Mouse (Mus musculus): ENCODE data around the gene Eef2k.
A peak's percentile ranks its signal among the peaks of the same experiment; 100 is the strongest.
"Not testable (repeated sequence)": the region's sequence is repeated elsewhere in the genome, so short reads cannot be mapped to it uniquely, and the experiment has no call there.

Eef2k gene

DNA sequence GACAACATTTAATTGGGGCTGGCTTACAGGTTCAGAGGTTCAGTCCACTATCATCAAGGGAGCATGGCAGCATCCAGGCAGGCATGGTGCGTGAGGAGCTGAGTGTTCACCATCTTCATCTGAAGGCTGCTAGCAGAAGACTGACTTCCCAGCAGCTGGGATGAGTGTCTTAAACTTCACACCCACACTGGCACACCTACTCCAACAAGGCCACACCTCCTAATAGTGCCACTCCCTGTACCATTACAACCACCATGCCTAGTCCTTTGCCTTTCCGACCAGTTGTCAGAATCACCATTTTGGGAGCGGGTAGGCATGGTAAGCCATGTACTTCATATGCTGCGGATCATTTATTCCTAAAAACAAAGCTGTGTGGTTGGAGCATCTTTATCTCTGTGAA is 38.1 kb downstream of the Eef2k start:
- no peak for DNase-seq (ENCODE audit: low spot score)

DNA sequence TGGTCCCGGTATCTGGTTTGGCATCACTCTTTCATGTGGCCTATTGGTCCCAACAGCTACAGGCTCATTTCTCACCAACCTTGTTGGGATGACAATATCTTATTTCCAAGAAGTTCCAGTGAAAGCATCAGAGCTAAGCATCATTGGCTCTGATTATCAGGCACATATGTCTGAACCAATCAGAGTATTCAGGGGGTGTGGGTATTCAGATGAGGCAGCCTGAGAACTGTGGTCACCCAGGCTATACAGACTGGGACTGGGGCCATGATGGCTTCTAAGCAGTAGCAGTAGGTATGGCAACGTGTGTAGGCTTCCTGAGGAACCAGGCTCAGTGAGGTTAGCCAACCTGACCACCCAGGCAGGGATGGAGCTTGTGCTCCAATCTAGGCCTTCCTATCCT is 38.8 kb downstream of the Eef2k start:
- no peak for DNase-seq (ENCODE audit: low spot score)

DNA sequence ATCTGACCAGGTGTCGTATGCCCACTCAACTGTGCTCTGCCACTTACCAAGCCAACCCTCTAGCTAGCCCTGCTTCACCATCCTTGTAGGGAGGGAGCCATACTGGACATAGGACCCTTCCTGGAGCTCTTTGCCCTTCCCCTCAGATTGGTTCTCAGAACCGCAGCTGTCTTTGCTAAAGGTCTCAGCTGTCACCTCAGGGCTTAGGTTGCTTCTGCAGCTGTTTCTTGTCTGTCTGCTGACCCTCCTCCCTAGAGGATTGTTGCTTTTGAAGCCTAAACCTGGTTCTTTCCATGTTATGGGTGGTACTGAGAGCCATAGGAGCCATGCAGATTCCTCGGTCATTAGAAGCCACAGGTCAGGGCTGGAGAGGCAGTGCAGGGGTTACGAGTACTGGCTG is 40.0 kb downstream of the Eef2k start:
- DNase-seq (ENCODE audit: low spot score): no peak

DNA sequence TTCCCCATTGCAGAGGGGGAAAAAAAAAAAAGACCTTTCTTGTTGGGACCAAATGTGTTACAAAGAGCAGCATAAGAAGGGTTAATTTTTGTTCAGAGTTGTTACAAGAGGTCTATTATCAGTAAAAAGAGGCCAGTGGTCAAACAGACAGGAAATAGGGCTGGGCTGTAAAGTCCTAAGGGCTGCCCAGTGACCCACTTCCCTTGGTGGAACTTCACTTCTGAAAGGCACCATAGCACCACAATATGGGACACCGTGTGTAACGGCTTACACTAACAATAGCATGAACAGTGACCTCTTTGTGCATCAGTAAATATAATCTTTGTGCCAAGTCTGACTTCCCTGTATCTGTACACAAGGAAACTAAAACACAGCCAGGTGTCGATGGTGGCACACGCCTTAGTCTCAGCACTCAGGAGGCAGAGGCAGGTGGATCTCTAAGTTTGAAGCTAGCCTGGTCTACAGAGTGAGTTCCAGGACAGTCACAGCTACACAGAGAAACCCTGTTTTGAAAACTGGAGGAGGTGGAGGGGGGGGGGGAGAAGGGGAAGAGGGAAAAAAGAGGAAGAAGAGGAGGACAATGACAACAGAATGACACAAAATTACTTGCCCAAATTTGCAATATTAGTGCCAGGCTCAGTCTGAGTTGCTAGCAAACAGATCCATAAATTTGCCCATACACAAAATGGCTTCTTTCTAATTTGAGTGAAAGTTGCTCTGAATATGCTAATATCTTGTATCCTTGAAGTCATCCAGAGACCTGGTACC is 41.1 kb downstream of the Eef2k start:
- DNase-seq (ENCODE audit: low spot score): no peak

DNA sequence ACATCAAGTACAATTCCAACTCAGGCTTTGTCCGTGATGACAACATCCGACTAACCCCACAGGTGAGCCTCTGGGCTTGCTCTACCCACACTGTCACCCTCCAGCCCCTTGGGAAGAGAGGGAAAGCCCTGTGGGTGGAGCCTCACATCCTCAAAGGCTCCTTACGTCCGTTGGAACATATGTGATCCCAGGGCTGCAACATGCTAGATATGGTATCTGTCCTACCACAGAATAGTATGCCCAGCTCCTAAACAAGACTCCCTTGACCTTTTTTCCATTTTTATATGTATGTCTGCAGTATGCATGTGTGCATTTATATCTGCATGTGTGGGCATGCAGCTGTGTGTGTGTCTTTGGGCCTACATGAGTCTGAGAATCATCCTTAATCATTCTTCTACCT is 42.1 kb downstream of the Eef2k start:
- no peak for DNase-seq (ENCODE audit: low spot score)

DNA sequence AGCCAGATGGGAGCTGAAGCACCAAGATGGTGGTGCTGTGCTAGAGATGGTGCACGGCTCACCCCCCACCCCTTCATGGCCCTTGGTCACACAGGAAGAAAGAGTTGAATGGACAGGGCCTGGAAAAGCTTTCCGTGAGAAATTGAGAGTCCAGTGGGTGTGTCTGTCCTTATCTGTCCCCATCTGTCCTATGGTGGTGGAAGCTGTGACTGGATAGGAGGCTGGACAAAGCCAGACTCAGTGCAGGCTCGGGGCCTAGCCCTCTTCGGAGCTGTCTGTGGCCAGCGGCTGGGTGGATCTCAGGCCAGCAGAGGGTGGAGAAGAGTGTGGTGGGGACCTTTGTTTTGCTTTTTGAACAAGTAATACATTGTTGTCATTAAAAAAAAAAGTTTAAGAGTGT is 50.5 kb downstream of the Eef2k start:
- DNase-seq (ENCODE audit: low spot score): no peak

DNA sequence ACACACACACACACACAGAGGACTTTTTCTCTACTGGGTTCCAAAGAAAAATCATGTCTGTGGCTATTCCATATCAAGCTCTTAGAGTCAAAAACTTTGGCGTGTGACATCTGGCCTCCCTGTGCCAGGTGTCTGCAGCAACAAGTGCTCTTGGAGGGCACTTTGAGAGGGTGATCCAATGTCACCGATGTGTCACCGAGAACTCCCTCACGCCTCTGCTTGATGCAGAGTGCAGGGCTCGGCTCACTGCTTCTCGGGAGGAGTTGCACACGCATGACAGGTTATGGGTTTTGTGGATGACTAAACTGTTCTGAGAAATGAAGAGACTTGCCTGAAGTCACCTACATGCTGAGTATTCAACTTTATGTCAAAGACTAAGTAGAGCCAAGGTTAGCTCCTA is 54.4 kb downstream of the Eef2k start:
- no peak for DNase-seq (ENCODE audit: low spot score)

DNA sequence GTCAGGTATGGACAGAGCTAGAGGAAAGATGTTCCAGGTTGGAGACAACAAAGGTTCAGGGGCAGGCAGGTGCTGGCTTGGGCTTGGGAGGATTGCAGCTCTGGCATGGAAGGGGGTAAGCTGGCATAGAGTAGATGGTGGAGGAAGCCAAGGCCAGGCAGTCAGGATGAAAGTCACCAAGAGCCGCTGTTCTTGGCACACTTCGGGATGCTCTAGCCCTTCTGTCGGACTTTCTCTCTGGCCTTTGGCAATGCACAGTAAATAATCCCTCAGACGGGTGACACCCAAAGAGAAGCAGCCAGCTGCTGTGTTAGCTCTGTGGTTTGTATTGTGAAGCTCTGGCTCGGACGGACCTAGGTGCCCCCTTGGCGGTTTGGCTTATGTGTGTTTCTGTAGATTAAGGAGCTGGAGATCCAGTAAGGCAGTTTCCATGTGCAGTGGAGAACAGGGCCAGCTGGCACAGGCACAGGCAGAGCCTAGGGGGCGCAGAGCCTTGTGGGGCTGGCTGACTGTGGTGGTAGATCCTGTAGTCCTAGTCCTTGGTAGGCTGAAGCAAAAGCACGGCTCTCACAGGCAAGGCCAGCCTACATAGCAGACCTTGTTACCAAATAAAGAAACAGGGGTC is 55.2 kb downstream of the Eef2k start:
- DNase-seq (ENCODE audit: low spot score): no peak

DNA sequence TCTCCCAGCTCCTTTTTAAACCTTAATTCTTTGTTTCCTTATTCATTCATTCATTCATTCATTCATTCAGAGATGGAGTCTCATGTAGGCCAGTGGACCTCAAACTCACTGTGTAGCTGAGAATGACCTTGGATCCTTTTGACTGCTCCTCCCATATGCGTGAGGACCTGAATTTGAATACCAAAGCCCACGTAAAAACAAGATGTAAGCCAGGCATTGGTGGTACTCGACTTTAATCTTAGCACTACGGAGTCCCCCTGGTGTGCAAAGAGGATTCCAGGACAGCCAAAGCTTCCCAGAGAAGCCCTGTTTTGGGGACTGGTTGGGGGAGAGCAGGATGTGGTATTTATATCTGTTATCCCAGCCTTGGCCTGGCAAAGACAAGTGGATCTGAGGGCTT is 57.6 kb downstream of the Eef2k start:
- DNase-seq (ENCODE audit: low spot score): no peak

DNA sequence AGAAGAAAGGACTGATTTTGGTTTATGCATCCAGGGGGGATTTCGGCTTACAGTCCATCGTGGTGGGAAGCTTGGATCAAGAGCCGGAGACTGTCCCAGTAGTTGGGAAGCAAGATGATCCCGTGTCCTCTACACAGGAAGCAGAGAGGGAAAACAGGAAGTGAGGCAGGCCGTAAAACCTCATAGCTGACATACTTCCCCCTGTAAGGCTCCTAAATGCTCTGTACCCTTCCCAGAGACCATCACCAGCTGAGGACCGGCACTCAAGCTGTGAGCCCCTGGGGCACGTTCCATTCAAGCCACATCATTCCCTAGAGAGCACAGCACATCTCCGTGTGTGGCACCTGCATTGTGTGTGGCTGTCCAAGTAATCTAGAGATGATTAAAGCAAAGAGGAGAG is 59.1 kb downstream of the Eef2k start:
- DNase-seq (ENCODE audit: low spot score): no peak

DNA sequence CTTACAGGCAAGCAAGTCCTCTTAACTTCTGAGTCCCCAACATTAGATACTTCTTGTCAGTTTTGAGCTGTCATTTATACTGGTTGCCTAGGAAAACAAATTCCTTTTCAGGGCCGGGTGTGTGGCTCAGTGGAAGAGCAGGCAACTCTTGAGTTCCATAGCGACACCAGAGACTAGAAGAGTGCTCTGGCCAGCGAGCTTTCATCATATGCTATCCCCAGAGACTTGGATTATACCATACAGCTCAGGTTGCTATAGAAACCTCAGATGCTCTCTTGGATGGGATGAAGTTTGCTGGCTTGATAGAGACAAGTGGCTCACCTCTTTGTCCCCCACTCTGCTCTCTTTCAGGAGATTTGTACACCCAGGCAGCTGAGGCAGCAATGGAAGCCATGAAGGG is 60.3 kb downstream of the Eef2k start:
- no peak for DNase-seq (ENCODE audit: low spot score)

DNA sequence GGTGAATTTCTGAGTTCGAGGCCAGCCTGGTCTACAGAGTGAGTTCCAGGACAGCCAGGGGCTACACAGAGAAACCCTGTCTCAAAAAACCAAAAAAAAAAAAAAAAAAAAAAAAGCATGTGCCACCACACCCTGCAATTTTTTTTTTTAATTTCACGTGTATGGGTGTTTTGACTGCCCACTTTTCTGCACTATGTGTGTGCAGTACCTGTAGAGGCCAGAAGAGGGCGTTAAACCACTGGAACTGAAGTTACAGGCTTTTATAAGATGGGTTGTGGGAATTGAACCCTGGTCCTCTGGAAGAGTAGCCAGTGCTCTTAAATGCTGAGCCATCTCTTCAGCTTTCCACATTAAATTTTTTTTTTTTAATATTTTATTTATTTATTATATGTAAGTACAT is 67.5 kb downstream of the Eef2k start:
- DNase-seq (ENCODE audit: low spot score): not testable (repeated sequence)

DNA sequence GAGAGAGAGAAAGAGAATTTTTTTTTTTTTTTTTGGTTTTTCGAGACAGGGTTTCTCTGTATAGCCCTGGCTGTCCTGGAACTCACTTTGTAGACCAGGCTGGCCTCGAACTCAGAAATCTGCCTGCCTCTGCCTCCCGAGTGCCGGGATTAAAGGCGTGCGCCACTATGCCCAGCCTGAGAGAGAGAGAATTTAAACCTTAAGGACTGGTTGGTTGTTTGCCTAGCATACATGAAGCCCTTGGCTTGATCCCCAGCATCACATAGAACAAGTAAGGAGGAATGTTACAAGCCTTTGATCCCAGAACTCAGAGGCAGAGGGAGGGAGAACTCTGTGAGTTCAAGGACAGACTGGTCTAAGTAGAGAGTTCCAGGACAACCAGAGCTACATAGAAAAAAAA is 68.6 kb downstream of the Eef2k start:
- not testable (repeated sequence) for DNase-seq (ENCODE audit: low spot score)

DNA sequence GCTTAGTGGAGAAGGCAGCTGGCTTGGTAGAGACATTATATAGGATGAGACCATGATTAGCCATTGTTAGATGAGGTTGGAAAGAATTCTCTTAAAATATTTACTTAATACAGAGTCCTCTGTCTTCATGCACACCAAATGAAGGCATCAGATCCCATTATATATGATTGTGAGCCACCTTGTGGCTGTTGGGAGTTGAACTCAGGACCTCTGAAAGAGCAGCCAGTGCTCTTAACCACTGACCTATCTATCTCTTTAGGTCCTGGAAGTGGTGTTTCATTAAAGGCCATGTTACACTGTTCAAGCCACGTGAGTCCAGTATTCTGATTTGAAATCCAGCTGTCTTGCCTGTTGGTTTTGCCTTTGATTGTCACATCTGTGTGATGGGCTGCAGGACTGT is 70.7 kb downstream of the Eef2k start:
- DNase-seq (ENCODE audit: low spot score): no peak

DNA sequence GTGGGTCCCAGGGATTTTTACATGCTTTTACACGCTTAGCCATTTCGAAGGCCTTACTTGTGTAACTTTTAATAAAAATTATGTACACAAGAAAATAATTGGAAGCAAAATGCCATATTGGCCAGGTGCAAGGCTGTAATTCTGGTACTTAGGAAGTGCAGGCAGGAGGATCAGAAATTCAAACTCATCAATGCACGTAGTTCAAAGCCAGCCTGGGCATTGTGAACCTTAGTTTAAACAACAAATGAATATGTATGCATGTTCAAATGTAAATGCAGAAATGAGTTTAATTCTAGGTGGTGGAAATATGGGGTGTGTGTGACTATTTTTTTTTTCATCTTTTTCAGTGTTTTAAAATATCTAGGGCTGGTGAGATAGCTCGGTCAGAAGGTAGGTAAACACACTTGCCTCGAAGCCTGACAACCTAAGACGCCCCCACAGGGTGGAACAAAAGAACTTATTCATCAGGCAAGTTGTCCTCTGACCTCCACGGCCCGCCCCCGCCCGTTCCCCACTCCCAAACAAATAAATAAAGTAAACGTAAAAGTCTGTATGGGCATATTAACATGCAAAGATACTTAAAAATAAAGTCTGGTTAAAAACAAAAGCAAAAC is 73.7 kb downstream of the Eef2k start:
- DNase-seq (ENCODE audit: low spot score): no peak

DNA sequence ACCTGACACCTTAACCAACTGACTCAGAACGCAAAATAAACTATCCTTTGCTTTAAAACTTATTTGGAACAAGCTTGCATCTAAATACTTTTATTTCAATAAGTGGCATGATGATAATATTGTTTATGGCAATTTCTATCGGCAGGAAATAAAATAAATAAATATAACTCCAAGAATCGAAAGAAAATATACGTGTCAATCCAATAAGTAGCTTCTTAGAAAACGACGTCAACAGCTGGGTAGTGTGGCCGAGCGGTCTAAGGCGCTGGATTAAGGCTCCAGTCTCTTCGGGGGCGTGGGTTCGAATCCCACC is 74.6 kb downstream of the Eef2k start:
- no peak for DNase-seq (ENCODE audit: low spot score)

DNA sequence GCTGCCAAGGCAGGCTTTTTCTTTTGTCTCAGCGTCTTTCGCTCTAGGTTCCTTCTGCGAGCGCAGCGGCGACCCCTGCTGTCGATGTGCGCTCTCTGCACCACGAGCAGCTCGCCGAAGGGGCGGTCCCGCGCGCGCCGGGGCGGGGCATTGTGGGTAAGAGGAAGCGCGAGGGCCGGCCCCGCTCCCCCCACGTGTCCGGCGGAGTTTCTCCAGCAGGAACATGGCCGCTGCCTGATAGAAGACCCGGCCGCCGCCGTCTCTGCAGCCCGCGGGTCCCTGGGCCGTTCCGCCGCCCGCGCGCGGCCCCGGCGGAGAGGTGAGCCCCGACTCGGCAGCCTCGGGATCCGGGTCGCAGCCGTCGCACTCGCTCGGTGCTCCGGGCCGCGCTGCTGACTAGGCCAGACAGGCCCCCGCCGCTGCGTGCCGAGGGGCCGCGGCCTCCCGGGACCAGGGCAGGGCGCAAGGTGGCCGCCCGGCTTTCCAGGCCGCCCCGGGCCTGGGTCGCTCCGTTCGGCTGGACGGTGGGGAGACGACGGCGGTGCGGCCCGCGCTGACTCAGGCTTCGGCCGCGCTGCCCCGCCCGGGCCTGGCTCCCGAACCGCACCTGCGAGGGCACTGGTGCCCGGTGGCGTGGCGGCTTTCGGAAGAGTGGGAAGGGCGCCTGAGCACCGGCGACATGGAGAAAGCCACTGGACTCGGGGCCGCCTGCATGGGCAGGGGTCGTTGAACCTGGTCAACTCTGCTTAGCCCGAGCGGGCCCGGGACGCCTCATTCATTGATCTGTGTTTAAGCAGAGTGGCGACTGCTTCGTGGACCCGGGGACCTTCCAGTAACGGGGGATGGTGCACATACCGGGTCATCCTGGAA is 75.2 kb downstream of the Eef2k start, which contains the start of gene Polr3e:
Gene Polr3e, plus strand, starts transcription at position 153 of the 870 bp plus-strand sequence.
- DNase-seq (ENCODE audit: low spot score): peak; percentile 99

DNA sequence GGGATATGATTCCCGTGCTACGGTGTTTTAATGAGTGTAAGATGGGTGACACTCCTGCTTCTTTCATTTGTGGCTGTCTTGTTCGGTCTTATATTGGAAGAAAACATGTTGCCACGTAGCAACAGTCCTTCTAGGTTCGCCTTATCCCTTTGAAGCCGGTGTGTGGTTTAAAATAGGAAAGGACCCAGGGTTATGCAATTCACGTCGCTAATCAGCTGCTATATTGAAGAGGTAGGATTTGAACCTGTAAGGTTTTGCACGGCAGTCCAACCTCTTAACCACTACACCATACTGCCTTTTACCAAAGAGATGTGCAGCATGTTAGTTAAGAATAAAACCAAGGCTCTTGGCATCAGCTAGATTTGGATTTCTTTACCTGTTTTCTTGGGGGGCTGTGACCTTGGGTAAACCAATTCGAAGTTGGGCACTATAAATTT is 75.9 kb downstream of the Eef2k start:
- DNase-seq (ENCODE audit: low spot score): peak; percentile 90

DNA sequence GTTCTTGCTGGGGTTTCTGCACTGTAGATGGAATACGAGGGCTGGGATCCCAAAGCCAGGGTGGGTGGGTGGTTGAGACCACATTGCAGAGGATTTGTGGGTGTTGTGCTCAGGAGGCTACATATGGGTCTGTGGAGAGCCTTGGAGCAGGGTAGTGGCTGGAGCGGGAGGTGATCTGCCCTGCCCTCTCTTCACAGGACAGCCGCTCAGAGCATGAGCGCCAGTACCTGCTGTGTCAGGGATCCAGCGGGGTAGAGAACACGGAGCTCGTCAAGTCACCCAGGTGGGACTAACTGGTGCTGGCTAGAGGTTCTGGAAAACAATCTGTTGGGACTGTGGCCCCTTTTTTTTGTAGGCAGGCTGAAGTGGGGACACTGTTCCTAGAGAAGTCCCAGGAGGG is 90.5 kb downstream of the Eef2k start:
- DNase-seq (ENCODE audit: low spot score): no peak

DNA sequence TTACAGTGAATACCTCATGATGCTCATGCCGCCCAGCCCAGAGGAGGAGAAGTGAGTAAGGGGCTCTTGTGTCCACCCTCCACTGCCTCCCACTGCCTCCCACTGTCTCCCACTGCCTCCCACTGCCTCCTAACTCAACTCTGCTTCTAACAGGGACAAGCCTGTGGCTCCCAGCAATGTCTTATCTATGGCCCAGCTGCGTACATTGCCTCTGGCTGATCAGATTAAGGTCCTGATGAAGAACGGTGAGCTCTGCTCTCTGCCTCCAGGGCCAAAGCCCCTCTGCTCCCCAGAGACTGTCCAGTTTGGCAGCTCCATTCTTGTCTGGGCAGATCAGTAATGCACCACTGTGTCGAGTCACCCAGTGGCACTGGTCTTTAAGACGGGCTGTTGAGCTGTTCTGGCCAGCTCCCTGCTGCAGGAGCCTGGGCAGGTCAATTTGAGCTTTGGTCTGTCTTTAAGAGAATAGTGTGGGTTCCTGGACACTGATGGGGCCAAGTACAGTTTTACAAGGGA is 91.1 kb downstream of the Eef2k start:
- no peak for DNase-seq (ENCODE audit: low spot score)

DNA sequence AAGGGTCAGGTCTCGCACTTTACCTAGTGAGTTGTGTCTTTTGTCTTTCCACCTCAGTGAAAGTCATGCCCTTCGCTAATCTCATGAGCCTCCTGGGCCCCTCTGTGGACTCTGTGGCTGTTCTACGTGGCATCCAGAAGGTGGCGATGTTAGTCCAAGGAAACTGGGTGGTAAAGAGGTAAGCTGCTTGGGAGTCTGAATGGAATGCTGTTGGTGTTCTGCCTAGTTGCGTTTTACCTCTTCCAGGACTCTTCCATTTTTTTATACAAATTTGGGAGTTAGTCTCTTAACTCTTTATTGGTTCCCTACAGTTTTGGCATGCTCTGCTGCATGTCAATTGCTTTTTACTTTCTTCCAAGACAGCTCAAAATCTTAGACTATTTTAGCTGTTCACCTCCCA is 92.1 kb downstream of the Eef2k start:
- DNase-seq (ENCODE audit: low spot score): peak; percentile 51

DNA sequence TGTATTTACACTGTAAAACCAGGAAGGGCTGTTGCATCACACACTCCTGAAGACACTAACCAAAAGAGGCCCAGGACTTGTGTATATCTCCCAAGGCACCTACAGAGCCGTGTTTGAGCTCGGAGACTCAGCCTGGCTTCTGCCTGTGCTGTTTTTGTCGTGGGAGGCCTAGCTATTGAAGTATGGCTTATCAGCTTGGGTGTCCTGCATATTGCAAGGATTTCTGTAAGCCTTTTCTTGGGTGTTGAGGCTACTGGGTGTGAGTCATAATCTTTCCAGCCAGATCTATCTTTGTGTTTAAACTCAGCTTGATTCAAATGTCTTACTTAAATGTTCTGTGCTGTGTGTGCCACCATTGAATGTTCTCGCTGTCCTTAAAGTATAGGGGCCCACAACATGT is 93.9 kb downstream of the Eef2k start:
- no peak for DNase-seq (ENCODE audit: low spot score)

Data from T-cell, adult 2 months (primary cell).